In the genomic region with DNA sequence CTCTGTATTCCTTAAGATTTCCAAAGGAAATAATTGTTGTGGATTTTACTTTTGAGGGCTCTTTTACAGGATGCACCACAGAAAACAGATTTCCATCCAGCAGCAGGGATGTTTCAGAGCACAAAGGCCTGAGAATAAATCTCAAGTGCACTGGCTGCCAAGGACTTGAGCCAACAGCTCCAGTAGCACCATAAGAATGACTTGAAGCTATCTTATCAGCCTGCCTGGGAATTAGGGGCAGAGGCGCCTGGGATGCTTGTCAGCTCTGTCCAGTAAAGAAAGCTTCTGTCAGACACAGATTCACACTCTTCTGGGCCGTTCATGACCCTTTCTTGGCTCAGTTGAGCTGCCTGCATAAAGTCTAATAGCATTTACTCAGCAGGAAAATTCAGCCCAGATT, we compare ENCODE assay signal across 11 mouse cellular contexts. TPM values are rescaled to one million over a fixed set of nuclear protein-coding genes. Genes with fewer than 3 reads are reported as not detected.
DNase-seq lines count a peak whose midpoint lies in the region; ATAC-seq and TF ChIP-seq lines count a peak whose summit lies in the region.
"Had no signal": no experiment of that assay in that cellular context is flagged by ENCODE, and none has a peak within 500 bp of the region (broad histone marks: within the 10 kb centered on the region; RNA-seq: fewer than 3 reads in every experiment).

No protein-coding gene starts in this region.

- 9% methylated on average over 2 of the region's 2 CpGs for WGBS in heart, postnatal 0 days

- H3K27ac ChIP-seq in heart, postnatal 0 days (ENCODE audit: low read depth): peak overlapping the region; percentile 67
- H3K27ac ChIP-seq: hindbrain, embryonic 14.5 days; limb, embryonic 12.5 days had no signal

- TF ChIP-seq EP300 in heart, postnatal 0 days (IDR thresholded peaks at IDR 0.05; ENCODE audit: low read depth): peak; percentile 73; the same call in 1 of the 2 replicates

- ATAC-seq in heart, postnatal 0 days (ENCODE audit: insufficient read depth, low read depth): peak; percentile 70

- peaks cover 13% of the 10 kb centered on the region for H3K4me1 ChIP-seq in heart, postnatal 0 days (ENCODE audit: control insufficient read depth, insufficient read depth)
- H3K4me1 ChIP-seq: limb, embryonic 12.5 days had no signal

- no peak for TF ChIP-seq CTCF in heart, postnatal 0 days (IDR thresholded peaks at IDR 0.05; ENCODE audit: low read depth)

- H3K27me3 ChIP-seq in heart, postnatal 0 days (ENCODE audit: control insufficient read depth, insufficient read depth, low read length): no peaks in the 10 kb centered on the region
- H3K27me3 ChIP-seq: limb, embryonic 12.5 days had no signal

- H3K9me3 ChIP-seq in heart, postnatal 0 days (replicated peaks; ENCODE audit: control insufficient read depth, low read length): no peaks in the 10 kb centered on the region
- H3K9me3 ChIP-seq: limb, embryonic 12.5 days had no signal

- no peak overlapping the region for H3K4me2 ChIP-seq in heart, postnatal 0 days (ENCODE audit: low read depth, low read length)
- H3K4me2 ChIP-seq: hindbrain, embryonic 14.5 days; limb, embryonic 12.5 days had no signal

- DNase-seq in ovary, adult 18-20 months (ENCODE audit: low spot score): peak; percentile 70
- DNase-seq in ovary, postnatal 10 days (ENCODE audit: low spot score): no peak
- DNase-seq in heart, postnatal 0 days (ENCODE audit: low spot score): peak; percentile 67
- peak; percentile 39 for DNase-seq in kidney, postnatal 36 days
- peak; percentile 17 for DNase-seq in yolk sac, embryonic 10.5 days (ENCODE audit: low spot score)
- no peak for DNase-seq in spleen, postnatal 4 days (ENCODE audit: low spot score in 2 of 2)
- DNase-seq in cerebellum, adult 11-12 months: no peak
- DNase-seq: right cerebral cortex, postnatal 4 days had no signal

- no peak overlapping the region for H3K4me3 ChIP-seq in heart, postnatal 0 days (ENCODE audit: low read depth, low read length)
- H3K4me3 ChIP-seq: limb, embryonic 12.5 days had no signal

- H3K36me3 ChIP-seq in heart, postnatal 0 days (replicated peaks; ENCODE audit: control insufficient read depth, insufficient read depth, low read length): no peaks in the 10 kb centered on the region
- H3K36me3 ChIP-seq: limb, embryonic 12.5 days had no signal

- no peak overlapping the region for H3K9ac ChIP-seq in heart, postnatal 0 days (replicated peaks; ENCODE audit: low read depth, low read length)
- H3K9ac ChIP-seq: hindbrain, embryonic 14.5 days; limb, embryonic 12.5 days had no signal

RNA-seq across cellular contexts. Expression of a gene that starts 33.1 kb away (rescaled TPM):
- 23.3 and 28.7 TPM in 2 replicates for total RNA-seq in heart, postnatal 0 days (2014; rRNA removed; ENCODE audit: low replicate concordance)
- 24.6 and 25.7 TPM in 2 replicates for polyA plus RNA-seq in heart, postnatal 0 days (2015; fragmentation: Nextera tagmentation; extraction: Ambion mirVana)
- total RNA-seq: monocyte, adult 5-6 weeks had no signal

RNA-seq across cellular contexts. Expression of a gene that starts 38.0 kb away (rescaled TPM):
- 15.6 and 39.3 TPM in 2 replicates for total RNA-seq in heart, postnatal 0 days (2014; rRNA removed; ENCODE audit: low replicate concordance)
- polyA plus RNA-seq in heart, postnatal 0 days (2015; fragmentation: Nextera tagmentation; extraction: Ambion mirVana): 24.3 and 27.5 TPM in 2 replicates

Comparison
In these comparisons a context has a peak if more than half of its experiments do, and no peak if none do; other contexts are left out.
1. DNase-seq: peak in ovary, adult 18-20 months (single experiment), heart, postnatal 0 days (single experiment), kidney, postnatal 36 days (2 of 2) and yolk sac, embryonic 10.5 days (single experiment); none in ovary, postnatal 10 days (single experiment), spleen, postnatal 4 days (0 of 2) and cerebellum, adult 11-12 months (single experiment).